Mouse (Mus musculus) liver, postnatal 0 days (tissue): Measurements from ENCODE around the gene Nostrin. TPM values are rescaled to one million over a fixed set of nuclear protein-coding genes. Genes with fewer than 3 reads are reported as not detected.

Experiments
- ATAC-seq: fragments of 200-750 bp; cut with Nextera tagmentation; 2 replicates; pipeline ENCODE4 v1.8.0; 2017; ENCODE audit warnings: mild to moderate bottlenecking, moderate library complexity
- DNase-seq: peaks from one replicate; pipeline ENCODE4 v3.0.0-alpha.2; 2016
- H3K27ac ChIP-seq: fragments of 300-500 bp; sonication (generic); 2 replicates; pipeline ENCODE4 v1.5.1; 2014; ENCODE audit warnings: antibody characterized with exemption, moderate library complexity, mild to moderate bottlenecking, low read depth
- H3K27me3 ChIP-seq: fragments of 300-500 bp; sonication (generic); 2 replicates; pipeline ENCODE4 v1.6.1; 2014; ENCODE audit warnings: low read length, control low read depth, mixed read lengths; ENCODE audit not compliant: insufficient read depth
- H3K36me3 ChIP-seq: fragments of 300-500 bp; sonication (generic); replicated peaks from 2 replicates; pipeline ENCODE4 v1.6.1; 2014; ENCODE audit warnings: mild to moderate bottlenecking, control low read depth, low read length, moderate library complexity, mixed read lengths; ENCODE audit not compliant: insufficient read depth
- H3K4me1 ChIP-seq: fragments of 300-500 bp; sonication (generic); 2 replicates; pipeline ENCODE4 v1.6.1; 2014; ENCODE audit warnings: antibody characterized with exemption, mild to moderate bottlenecking, control low read depth; ENCODE audit not compliant: insufficient read depth
- H3K4me2 ChIP-seq: fragments of 300-500 bp; sonication (generic); 2 replicates; pipeline ENCODE4 v1.6.1; 2014; ENCODE audit warnings: low read depth, mild to moderate bottlenecking, low read length, moderate library complexity, mixed read lengths
- H3K4me3 ChIP-seq: fragments of 300-500 bp; sonication (generic); 2 replicates; pipeline ENCODE4 v1.5.1; 2014; ENCODE audit warnings: low read depth, low read length
- H3K9ac ChIP-seq: fragments of 300-500 bp; sonication (generic); replicated peaks from 2 replicates; pipeline ENCODE4 v1.6.1; 2014; ENCODE audit warnings: mild to moderate bottlenecking, moderate library complexity
- H3K9me3 ChIP-seq: fragments of 300-500 bp; sonication (generic); 2 replicates; pipeline ENCODE4 v1.6.1; 2016; ENCODE audit warnings: mild to moderate bottlenecking, control low read depth, low read length, mixed read lengths
- CTCF ChIP-seq: sonication (generic); IDR thresholded peaks from 2 replicates; pipeline ENCODE4 v1.5.1; 2016; ENCODE audit warnings: antibody characterized with exemption, low read depth
- EP300 ChIP-seq: IDR thresholded peaks from 2 replicates; pipeline ENCODE4 v1.6.1; 2016; ENCODE audit warnings: antibody characterized with exemption, low read depth, mild to moderate bottlenecking
- WGBS: fragments of 180-500 bp; shearing (Covaris S2); extraction: QIAGEN DNeasy Blood & Tissue Kit; methylation state at CpG from one replicate; pipeline ENCODE4 v1.1.7; 2014; ENCODE audit not compliant: insufficient replicate concordance; 5-methylcytosine and 5-hydroxymethylcytosine counted together
- polyA plus RNA-seq: library from polyadenylated mRNA; unstranded; fragments of >200 nt; fragmentation: Nextera tagmentation; extraction: Ambion mirVana; gene quantifications from 2 replicates; pipeline ENCODE4 v1.2.1, GENCODE M21; 2015

Nostrin gene
- polyA plus RNA-seq: 10.9 and 11.4 TPM in 2 replicates

DNA sequence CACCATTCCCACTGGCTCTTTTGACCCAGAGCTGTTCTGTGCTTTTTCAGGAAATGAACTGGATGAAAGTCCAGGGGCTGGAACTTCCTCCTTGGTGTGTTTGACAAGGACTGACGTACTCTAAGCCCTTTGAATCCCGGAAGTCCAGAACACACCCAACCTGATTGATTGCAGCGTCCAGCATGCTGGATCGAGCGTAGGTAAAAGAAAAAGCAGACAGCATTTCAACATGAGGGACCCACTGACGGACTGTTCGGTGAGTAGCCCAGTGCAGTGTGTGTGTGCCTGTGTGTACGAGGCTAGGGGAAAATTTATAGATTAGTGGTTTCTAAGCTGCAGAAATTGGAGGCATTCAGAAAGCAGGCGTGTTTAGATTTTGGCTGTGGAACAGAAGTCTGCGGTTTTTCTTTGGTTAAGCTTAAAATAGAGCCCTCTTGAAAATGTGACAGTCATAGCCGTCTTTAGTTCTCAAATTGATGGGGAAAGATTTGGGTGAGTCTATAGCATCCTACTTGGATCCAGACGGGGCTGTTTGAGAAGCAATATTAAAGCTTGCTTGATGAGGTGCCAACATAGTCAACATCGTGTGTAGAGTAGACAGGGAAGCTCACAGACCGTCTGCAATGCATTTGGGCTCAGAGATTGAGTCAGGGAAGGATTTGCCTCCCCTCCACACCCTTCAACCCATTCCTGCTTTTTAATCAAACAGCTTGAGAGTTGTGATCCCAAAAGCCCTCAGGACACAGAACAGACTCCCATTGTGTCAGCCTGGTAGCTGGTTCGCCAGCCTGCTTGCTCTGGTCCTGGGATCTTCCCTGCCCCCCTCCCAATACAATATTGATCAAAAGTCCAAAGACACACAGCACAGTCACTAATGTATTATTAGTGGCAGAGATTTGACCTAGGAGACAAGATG, at the start of gene Nostrin:
Nostrin (plus strand) TSS at position 140 of the 916 bp plus-strand sequence.
- TF ChIP-seq CTCF: no peak
- 0 out of 2 replicates have a peak, but pooled peaks have one; percentile 29 for TF ChIP-seq EP300
- Histone ChIP-seq H3K27ac (peak within 1 kb of the TSS; percentile 85), H3K4me1 (peaks cover 14% of the 10 kb centered on the region), H3K9ac (peak within 1 kb of the TSS; percentile 33), H3K27me3 (no peaks in the 10 kb centered on the region), H3K4me2 (peak within 1 kb of the TSS; percentile 72), H3K36me3 (no peaks in the 10 kb centered on the region), H3K9me3 (no peaks in the 10 kb centered on the region), H3K4me3 (peak within 1 kb of the TSS; percentile 41)
- ATAC-seq (peak; percentile 93), DNase-seq (peak; percentile 60)
- 7% methylated on average over 15 of the region's 15 CpGs for WGBS

DNA sequence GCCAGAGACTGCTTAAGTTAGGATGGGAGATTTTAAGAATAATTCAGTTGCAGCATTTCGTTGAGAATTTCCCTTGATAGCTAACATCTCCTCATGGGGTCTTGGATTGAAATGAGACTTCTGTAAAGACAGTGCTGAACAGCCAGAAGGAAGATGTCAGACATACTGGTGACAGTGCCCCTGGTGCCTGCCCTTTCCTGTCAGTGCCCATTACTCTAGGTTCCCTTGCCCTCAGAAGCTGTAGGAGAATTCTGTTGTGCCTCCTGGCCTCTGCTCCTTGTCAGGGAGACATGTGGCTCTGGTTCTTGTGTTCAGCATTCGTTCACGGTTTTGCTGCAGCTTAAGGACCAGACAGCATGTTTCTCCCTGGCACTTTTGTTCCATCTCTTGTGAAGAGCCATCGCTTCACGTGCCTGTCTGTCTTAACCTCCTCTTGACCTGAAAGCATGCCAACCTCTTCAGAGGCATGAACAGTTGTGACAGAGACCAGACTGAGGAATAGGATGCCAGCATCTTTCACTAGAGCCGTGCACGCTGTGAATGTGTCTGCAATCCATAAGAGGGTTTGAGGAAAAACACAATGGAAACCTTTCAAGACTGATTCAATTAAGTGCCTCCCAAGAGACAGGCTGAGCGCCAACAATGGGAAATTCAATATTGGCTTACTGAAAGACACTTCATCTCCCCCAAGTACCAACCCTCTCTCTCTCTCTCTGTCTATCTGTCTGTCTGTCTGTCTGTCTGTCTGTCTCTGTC, 48.9 kb upstream of the Nostrin start:
- no peak overlapping the region for H3K4me2 ChIP-seq
- no peaks in the 10 kb centered on the region for H3K9me3 ChIP-seq
- H3K4me3 ChIP-seq: no peak overlapping the region
- DNase-seq (no peak), ATAC-seq (no peak)
- H3K9ac ChIP-seq: no peak overlapping the region
- no peaks in the 10 kb centered on the region for H3K4me1 ChIP-seq
- no peak for TF ChIP-seq CTCF
- no peak for TF ChIP-seq EP300
- 83% methylated on average over 8 of the region's 8 CpGs for WGBS
- peaks cover 12% of the 10 kb centered on the region; the same call in 1 of the 2 replicates for H3K36me3 ChIP-seq
- no peaks in the 10 kb centered on the region for H3K27me3 ChIP-seq
- H3K27ac ChIP-seq: no peak overlapping the region

DNA sequence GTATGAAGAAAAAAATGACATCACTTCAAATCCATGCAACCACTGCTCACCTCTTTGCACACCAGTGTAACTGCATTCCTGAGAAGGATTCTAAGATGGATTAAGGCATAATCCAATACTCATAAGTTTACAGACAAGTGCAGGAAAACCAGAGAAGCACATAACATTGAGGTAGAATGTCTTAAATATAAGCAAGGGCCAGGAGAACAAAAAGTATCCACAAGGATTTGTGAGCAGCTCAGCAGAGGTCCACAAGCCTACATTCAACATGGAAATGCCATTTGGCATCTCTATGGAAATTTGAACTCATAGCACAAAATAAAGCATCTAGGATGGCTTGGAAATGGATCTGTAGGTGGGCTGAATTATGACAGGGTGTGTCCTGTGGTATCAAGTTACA, 39.8 kb upstream of the Nostrin start:
- TF ChIP-seq EP300 (no peak), CTCF (no peak)
- Histone ChIP-seq H3K27me3 (no peaks in the 10 kb centered on the region), H3K27ac (no peak overlapping the region), H3K36me3 (0 out of 2 replicates have a peak, but pooled peaks cover 2% of the 10 kb centered on the region), H3K4me1 (no peaks in the 10 kb centered on the region), H3K9ac (no peak overlapping the region), H3K4me3 (no peak overlapping the region), H3K4me2 (no peak overlapping the region), H3K9me3 (no peaks in the 10 kb centered on the region)
- no peak for ATAC-seq
- no peak for DNase-seq

DNA sequence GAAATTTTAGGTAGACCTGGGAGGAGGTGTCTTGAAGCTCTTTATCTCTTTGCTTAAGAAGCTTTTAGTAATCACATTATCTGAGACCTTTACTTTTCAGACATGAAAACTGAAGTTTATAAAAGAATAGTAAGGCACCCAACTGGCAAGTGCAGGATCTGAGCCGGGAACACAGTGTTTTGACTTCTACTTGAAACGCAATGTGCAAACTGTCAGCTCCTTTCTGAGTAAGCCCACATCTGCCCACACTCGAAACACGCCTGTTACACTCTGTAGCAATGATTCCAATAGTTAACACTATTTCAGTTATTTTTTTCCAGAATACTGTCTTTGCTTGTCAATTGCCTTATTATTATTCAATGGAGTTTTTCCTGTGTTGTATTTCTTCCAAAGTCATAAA, 38.8 kb upstream of the Nostrin start:
- WGBS: 82% methylated on average over 4 of the region's 4 CpGs
- no peak overlapping the region for H3K27ac ChIP-seq
- DNase-seq (no peak), ATAC-seq (no peak)
- TF ChIP-seq EP300 (no peak), CTCF (no peak)
- no peaks in the 10 kb centered on the region for H3K4me1 ChIP-seq
- H3K9me3 ChIP-seq: no peaks in the 10 kb centered on the region
- H3K4me2 ChIP-seq: no peak overlapping the region
- no peak overlapping the region for H3K9ac ChIP-seq
- no peaks in the 10 kb centered on the region for H3K27me3 ChIP-seq
- H3K36me3 ChIP-seq: 0 out of 2 replicates have a peak, but pooled peaks cover 2% of the 10 kb centered on the region
- no peak overlapping the region for H3K4me3 ChIP-seq

DNA sequence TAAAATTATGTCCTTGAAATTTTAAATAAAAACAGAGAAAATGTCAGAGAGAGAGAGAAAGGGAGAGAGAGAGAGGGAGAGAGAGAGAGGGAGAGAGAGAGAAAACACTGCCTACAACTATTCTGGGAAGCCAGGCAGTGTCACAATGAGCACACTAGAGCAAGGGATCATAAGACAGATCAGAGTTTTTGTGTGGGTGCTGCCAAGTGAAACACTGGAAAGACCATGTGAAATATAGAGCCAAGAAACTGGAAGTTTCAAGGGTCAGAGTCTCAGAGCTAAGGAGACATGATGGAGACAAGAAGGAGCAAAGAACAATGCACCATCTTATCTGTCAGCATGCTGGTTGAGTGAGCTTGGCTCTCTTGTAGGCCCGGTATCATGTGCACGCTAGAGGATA, 38.1 kb upstream of the Nostrin start:
- Histone ChIP-seq H3K27ac (no peak overlapping the region), H3K27me3 (no peaks in the 10 kb centered on the region), H3K9me3 (no peaks in the 10 kb centered on the region), H3K4me2 (no peak overlapping the region), H3K4me1 (no peaks in the 10 kb centered on the region), H3K9ac (no peak overlapping the region), H3K36me3 (0 out of 2 replicates have a peak, but pooled peaks cover 2% of the 10 kb centered on the region), H3K4me3 (no peak overlapping the region)
- ATAC-seq: no peak
- no peak for TF ChIP-seq CTCF
- no peak for TF ChIP-seq EP300
- WGBS: 82% methylated on average over 2 of the region's 2 CpGs
- DNase-seq: no peak

DNA sequence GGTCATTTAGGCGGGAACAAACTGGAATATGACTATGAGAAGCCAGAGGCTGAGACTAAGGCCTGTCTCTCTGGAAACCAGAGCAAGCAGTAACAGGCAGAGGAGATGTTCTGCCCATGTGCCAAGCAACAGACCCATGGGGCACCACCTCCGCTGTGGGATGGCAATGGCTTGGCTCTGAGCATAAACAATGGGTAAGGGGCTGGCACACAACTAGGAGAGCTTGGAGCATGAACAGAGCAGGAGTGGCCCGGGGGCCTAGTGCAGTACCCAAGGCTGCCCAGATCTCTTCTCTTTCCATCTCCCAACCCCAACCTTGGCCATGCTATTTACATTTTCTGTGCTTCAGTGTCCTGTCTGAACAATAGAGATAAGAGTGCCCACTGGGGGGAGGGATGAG, 36.9 kb upstream of the Nostrin start:
- H3K27me3 ChIP-seq: no peaks in the 10 kb centered on the region
- no peaks in the 10 kb centered on the region for H3K4me1 ChIP-seq
- DNase-seq (no peak), ATAC-seq (no peak)
- H3K4me3 ChIP-seq: no peak overlapping the region
- WGBS: 83% methylated on average over 3 of the region's 3 CpGs
- no peak for TF ChIP-seq CTCF
- no peak for TF ChIP-seq EP300
- H3K36me3 ChIP-seq: 0 out of 2 replicates have a peak, but pooled peaks cover 2% of the 10 kb centered on the region
- H3K9me3 ChIP-seq: no peaks in the 10 kb centered on the region
- no peak overlapping the region for H3K27ac ChIP-seq
- no peak overlapping the region for H3K4me2 ChIP-seq
- H3K9ac ChIP-seq: no peak overlapping the region
